Mouse (Mus musculus) cortical plate, adult 2 months (tissue): Measurements from ENCODE around the gene Dmbx1.

Experiments used
- CTCF ChIP-seq: fragments of 200-500 bp; IDR thresholded peaks from 2 replicates; pipeline ENCODE4 v1.5.1; 2011; ENCODE audit warnings: mild to moderate bottlenecking, control low read depth, low read length; ENCODE audit not compliant: insufficient read depth; ENCODE audit errors: extremely low read depth
- POLR2A ChIP-seq: fragments of 200-500 bp; IDR thresholded peaks from 2 replicates; pipeline ENCODE4 v1.6.1; 2011; ENCODE audit warnings: mild to moderate bottlenecking, low read length, control low read depth; ENCODE audit not compliant: insufficient read depth; ENCODE audit errors: extremely low read depth

- no peak for TF ChIP-seq CTCF
- TF ChIP-seq POLR2A, result no peak
Measured at GRCm38 (mm10) chr4:115961991-115962390, 22.3 kb upstream of the Dmbx1 start.
